Mouse (Mus musculus) heart, adult 2 months (tissue): ENCODE measurements around the gene Sema5b.

ENCODE experiments used
- CTCF ChIP-seq: fragments of 200-600 bp; IDR thresholded peaks from 2 replicates; pipeline ENCODE4 v1.8.1; 2022; ENCODE audit warnings: antibody characterized with exemption, mild to moderate bottlenecking, moderate library complexity
- EP300 ChIP-seq: fragments of 200-500 bp; IDR thresholded peaks from 2 replicates; pipeline ENCODE4 v1.6.1; 2011; ENCODE audit warnings: low read depth, low read length, control low read depth; ENCODE audit not compliant: insufficient read depth
- POLR2A ChIP-seq: fragments of 200-500 bp; IDR thresholded peaks from 2 replicates; pipeline ENCODE4 v1.6.1; 2011; ENCODE audit warnings: mild to moderate bottlenecking, low read depth, low read length, control low read depth; ENCODE audit not compliant: insufficient read depth

- TF ChIP-seq EP300 (no peak), CTCF (no peak), POLR2A (no peak)
Measured at GRCm38 (mm10) chr16:35597991-35598390, 57.0 kb downstream of the Sema5b start.
